Mouse (Mus musculus): Measurements from ENCODE around the gene Jakmip3. TPM values are rescaled to one million over a fixed set of nuclear protein-coding genes. Genes with fewer than 3 reads are reported as not detected.

Jakmip3 gene
- total and polyA plus RNA-seq, 3 experiments = not detected

DNA sequence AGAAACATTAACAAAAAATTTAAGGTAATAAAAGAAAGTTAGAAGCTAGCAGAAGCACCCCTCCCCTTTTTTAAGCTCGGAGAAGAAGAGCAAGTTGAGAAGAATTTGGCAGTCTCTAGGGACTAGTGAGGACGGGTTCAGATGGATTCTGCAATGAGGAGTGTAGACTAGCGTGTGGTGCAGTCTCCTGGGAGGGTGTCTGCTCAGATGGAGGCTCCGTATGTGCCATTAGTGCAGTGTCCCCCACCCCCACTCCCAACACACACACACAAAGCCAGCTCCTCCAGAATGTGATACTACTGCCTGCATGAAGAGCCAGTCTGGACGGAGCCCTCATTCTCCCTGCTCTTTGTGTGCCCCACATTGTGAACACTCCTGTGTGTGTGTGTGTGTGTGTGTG lies 140.6 kb downstream of the Jakmip3 start:
- no peaks in the 10 kb centered on the region for H3K9me3 ChIP-seq (replicated peaks; ENCODE audit: insufficient read depth, low read length)
- H3K4me3 ChIP-seq (ENCODE audit: control insufficient read depth in 1 of 2, insufficient read depth in 1 of 2, low read depth in 2 of 2, low read length in 2 of 2) = no peak overlapping the region
- H3K27ac ChIP-seq (ENCODE audit: control insufficient read depth, low read depth, low read length) = no peak overlapping the region
- no peaks in the 10 kb centered on the region for H3K36me3 ChIP-seq (ENCODE audit: control insufficient read depth in 1 of 2, insufficient read depth in 2 of 2, low read length in 2 of 2)
- H3K4me1 ChIP-seq (ENCODE audit: control insufficient read depth in 1 of 2, insufficient read depth in 2 of 2, low read length in 2 of 2) = no peaks in the 10 kb centered on the region
- DNase-seq (ENCODE audit: low read depth, low spot score) = no peak
- H3K27me3 ChIP-seq (ENCODE audit: control insufficient read depth in 1 of 2, insufficient read depth in 2 of 2, low read length in 2 of 2) = no peaks in the 10 kb centered on the region
- H3K9ac ChIP-seq (ENCODE audit: control insufficient read depth, low read depth, low read length, poor library complexity, severe bottlenecking) = no peak overlapping the region
- no peaks in the 10 kb centered on the region for H3K79me2 ChIP-seq (ENCODE audit: control insufficient read depth, insufficient read depth, low read length, poor library complexity)
- no peak for TF ChIP-seq ZC3H11A (IDR thresholded peaks at IDR 0.05; ENCODE audit: low read depth, low read length)
- no peak for TF ChIP-seq RAD21 (IDR thresholded peaks at IDR 0.05; ENCODE audit: low read depth, low read length)
- no peak for TF ChIP-seq MYC (IDR thresholded peaks at IDR 0.05; ENCODE audit: low read depth, low read length)
- no peak for TF ChIP-seq NRF1 (IDR thresholded peaks at IDR 0.05; ENCODE audit: insufficient read depth, low read depth, low read length, poor library complexity, severe bottlenecking)
- no peak for TF ChIP-seq POLR2A (IDR thresholded peaks at IDR 0.05; ENCODE audit: control insufficient read depth in 1 of 2, insufficient read depth in 1 of 2, low read depth in 1 of 2, low read length in 2 of 2, poor library complexity in 1 of 2)
- TF ChIP-seq TAL1 (IDR thresholded peaks at IDR 0.05; ENCODE audit: low read length) = no peak
- no peak for TF ChIP-seq ZKSCAN1 (IDR thresholded peaks at IDR 0.05; ENCODE audit: low read depth, low read length)
- TF ChIP-seq JUND (IDR thresholded peaks at IDR 0.05; ENCODE audit: low read depth, low read length) = no peak
- TF ChIP-seq GATA1 (IDR thresholded peaks at IDR 0.05; ENCODE audit: low read depth, low read length) = no peak
- no peak for TF ChIP-seq MAFK (IDR thresholded peaks at IDR 0.05; ENCODE audit: borderline replicate concordance, low read depth, low read length)
- no peak for TF ChIP-seq RCOR1 (IDR thresholded peaks at IDR 0.05; ENCODE audit: low read depth, low read length)
- TF ChIP-seq MEF2A (IDR thresholded peaks at IDR 0.05; ENCODE audit: extremely low read depth, insufficient replicate concordance, low read depth, low read length, poor library complexity, severe bottlenecking) = no peak

GRCm38 (mm10) chr7:139082281-139082680 lies 141.8 kb downstream of the Jakmip3 start:
- Histone ChIP-seq H3K4me1 (ENCODE audit: control insufficient read depth in 1 of 2, insufficient read depth in 2 of 2, low read length in 2 of 2) (no peaks in the 10 kb centered on the region), H3K27me3 (ENCODE audit: control insufficient read depth in 1 of 2, insufficient read depth in 2 of 2, low read length in 2 of 2) (no peaks in the 10 kb centered on the region), H3K9ac (ENCODE audit: control insufficient read depth, low read depth, low read length, poor library complexity, severe bottlenecking) (no peak overlapping the region), H3K9me3 (replicated peaks; ENCODE audit: insufficient read depth, low read length) (no peaks in the 10 kb centered on the region), H3K4me3 (ENCODE audit: control insufficient read depth in 1 of 2, insufficient read depth in 1 of 2, low read depth in 2 of 2, low read length in 2 of 2) (no peak overlapping the region), H3K36me3 (ENCODE audit: control insufficient read depth in 1 of 2, insufficient read depth in 2 of 2, low read length in 2 of 2) (no peaks in the 10 kb centered on the region), H3K27ac (ENCODE audit: control insufficient read depth, low read depth, low read length) (no peak overlapping the region), H3K79me2 (ENCODE audit: control insufficient read depth, insufficient read depth, low read length, poor library complexity) (no peaks in the 10 kb centered on the region)
- DNase-seq (ENCODE audit: low read depth, low spot score) = no peak
- TF ChIP-seq NELFE (IDR thresholded peaks at IDR 0.05; ENCODE audit: low read depth, low read length) (no peak), POLR2AphosphoS2 (IDR thresholded peaks at IDR 0.05; ENCODE audit: low read length) (no peak), POLR2AphosphoS5 (IDR thresholded peaks at IDR 0.05; ENCODE audit: borderline replicate concordance, low read depth, low read length) (no peak), ZNF384 (IDR thresholded peaks at IDR 0.05; ENCODE audit: low read depth, low read length) (no peak), UBTF (IDR thresholded peaks at IDR 0.05; ENCODE audit: borderline replicate concordance, insufficient read depth, low read depth, low read length) (no peak), CTCF (IDR thresholded peaks at IDR 0.05 in 2 of 3, conservative IDR thresholded peaks at IDR 0.05 in 1 of 3; ENCODE audit: control insufficient read depth in 1 of 3, insufficient read depth in 1 of 3, low read depth in 2 of 3, low read length in 3 of 3, poor library complexity in 1 of 3, severe bottlenecking in 1 of 3) (no peak), ZKSCAN1 (IDR thresholded peaks at IDR 0.05; ENCODE audit: low read depth, low read length) (no peak), JUND (IDR thresholded peaks at IDR 0.05; ENCODE audit: low read depth, low read length) (no peak), RCOR1 (IDR thresholded peaks at IDR 0.05; ENCODE audit: low read depth, low read length) (no peak), ZMIZ1 (IDR thresholded peaks at IDR 0.05; ENCODE audit: low read depth, low read length) (no peak), NRF1 (IDR thresholded peaks at IDR 0.05; ENCODE audit: insufficient read depth, low read depth, low read length, poor library complexity, severe bottlenecking) (no peak), SMC3 (IDR thresholded peaks at IDR 0.05; ENCODE audit: low read depth, low read length) (no peak), GABPA (IDR thresholded peaks at IDR 0.05; ENCODE audit: low read depth, low read length) (no peak), HCFC1 (IDR thresholded peaks at IDR 0.05; ENCODE audit: low read depth, low read length) (no peak), BHLHE40 (IDR thresholded peaks at IDR 0.05; ENCODE audit: borderline replicate concordance, low read depth, low read length) (no peak), TCF12 (IDR thresholded peaks at IDR 0.05; ENCODE audit: low read depth, low read length) (no peak), SIN3A (IDR thresholded peaks at IDR 0.05; ENCODE audit: low read length) (no peak), MYC (IDR thresholded peaks at IDR 0.05; ENCODE audit: low read depth, low read length) (no peak), TAL1 (IDR thresholded peaks at IDR 0.05; ENCODE audit: low read length) (no peak), POLR2A (IDR thresholded peaks at IDR 0.05; ENCODE audit: control insufficient read depth in 1 of 2, insufficient read depth in 1 of 2, low read depth in 1 of 2, low read length in 2 of 2, poor library complexity in 1 of 2) (no peak)

All from MEL (cell line).